Mouse (Mus musculus): ENCODE measurements around the gene Rad51b.

GRCm38 (mm10) chr12:79766116-79766515 is 469.0 kb downstream of the Rad51b start:
- TF ChIP-seq CTCF (IDR thresholded peaks at IDR 0.05; ENCODE audit: low read depth, low read length) (no peak), TAL1 (conservative IDR thresholded peaks at IDR 0.05; ENCODE audit: low read depth, low read length) (no peak), GATA1 (IDR thresholded peaks at IDR 0.05; ENCODE audit: borderline replicate concordance, low read length) (no peak), POLR2AphosphoS5 (IDR thresholded peaks at IDR 0.05; ENCODE audit: insufficient replicate concordance, low read depth, low read length) (no peak)
